Mouse (Mus musculus): Measurements from ENCODE around the gene Qrsl1. TPM values are rescaled to one million over a fixed set of nuclear protein-coding genes. Genes with fewer than 3 reads are reported as not detected.
A peak's percentile ranks its signal among the peaks of the same experiment; 100 is the strongest.

Qrsl1 gene
- total and polyA plus RNA-seq, 3 experiments = 41.8 to 49.5 (median 46.8) TPM

- TF ChIP-seq SIN3A (IDR thresholded peaks at IDR 0.05; ENCODE audit: low read length) (peak; percentile 86; the same call in 1 of the 2 replicates), PAX5 (IDR thresholded peaks at IDR 0.05; ENCODE audit: low read length) (no peak), USF1 (IDR thresholded peaks at IDR 0.05; ENCODE audit: low read depth, low read length) (no peak), ZC3H11A (IDR thresholded peaks at IDR 0.05; ENCODE audit: low read depth, low read length) (no peak), JUN (IDR thresholded peaks at IDR 0.05; ENCODE audit: insufficient read depth, low read depth, low read length) (no peak), E2F4 (IDR thresholded peaks at IDR 0.05; ENCODE audit: insufficient replicate concordance, low read depth, low read length) (no peak), SMC3 (IDR thresholded peaks at IDR 0.05; ENCODE audit: low read depth, low read length) (no peak), CTCF (conservative IDR thresholded peaks at IDR 0.05 in 1 of 2, IDR thresholded peaks at IDR 0.05 in 1 of 2; ENCODE audit: low read depth in 2 of 2, low read length in 2 of 2) (no peak), CHD1 (IDR thresholded peaks at IDR 0.05; ENCODE audit: low read depth, low read length) (peak; percentile 66), KAT2A (IDR thresholded peaks at IDR 0.05; ENCODE audit: insufficient replicate concordance, low read length) (no peak), ZNF384 (IDR thresholded peaks at IDR 0.05; ENCODE audit: low read depth, low read length) (peak; percentile 55; the same call in 1 of the 2 replicates), BHLHE40 (IDR thresholded peaks at IDR 0.05; ENCODE audit: low read depth, low read length) (no peak; the same call in none of the 2 replicates), EP300 (IDR thresholded peaks at IDR 0.05; ENCODE audit: low read length) (no peak; the same call in 1 of the 2 replicates), MAFK (IDR thresholded peaks at IDR 0.05; ENCODE audit: insufficient replicate concordance, low read length) (no peak), RCOR1 (conservative IDR thresholded peaks at IDR 0.05; ENCODE audit: low read depth, low read length) (0 out of 2 replicates have a peak, but pooled peaks have one; percentile 14), ZMIZ1 (IDR thresholded peaks at IDR 0.05; ENCODE audit: low read depth, low read length) (no peak), MEF2A (IDR thresholded peaks at IDR 0.05; ENCODE audit: borderline replicate concordance, low read depth, low read length) (peak; percentile 53; the same call in 1 of the 2 replicates), MAZ (IDR thresholded peaks at IDR 0.05; ENCODE audit: low read depth, low read length) (peak; percentile 20; the same call in 1 of the 2 replicates), ELF1 (IDR thresholded peaks at IDR 0.05; ENCODE audit: low read depth, low read length) (no peak), POLR2AphosphoS2 (IDR thresholded peaks at IDR 0.05; ENCODE audit: low read depth, low read length) (no peak), CHD2 (IDR thresholded peaks at IDR 0.05; ENCODE audit: low read length) (0 out of 2 replicates have a peak, but pooled peaks have one; percentile 21), ETS1 (conservative IDR thresholded peaks at IDR 0.05; ENCODE audit: low read depth, low read length) (0 out of 2 replicates have a peak, but pooled peaks have one; percentile 4), MYC (IDR thresholded peaks at IDR 0.05; ENCODE audit: low read depth, low read length) (peak; percentile 51; the same call in 1 of the 2 replicates), TCF12 (IDR thresholded peaks at IDR 0.05; ENCODE audit: low read depth, low read length) (peak; percentile 16; the same call in 1 of the 2 replicates), JUND (conservative IDR thresholded peaks at IDR 0.05; ENCODE audit: low read depth, low read length) (no peak), MAX (IDR thresholded peaks at IDR 0.05; ENCODE audit: low read length) (0 out of 2 replicates have a peak, but pooled peaks have one; percentile 39), UBTF (IDR thresholded peaks at IDR 0.05; ENCODE audit: low read depth, low read length) (peak; percentile 52; the same call in 1 of the 2 replicates), IRF4 (IDR thresholded peaks at IDR 0.05; ENCODE audit: low read depth, low read length) (no peak), USF2 (conservative IDR thresholded peaks at IDR 0.05; ENCODE audit: low read depth, low read length) (no peak), TBP (conservative IDR thresholded peaks at IDR 0.05; ENCODE audit: low read depth, low read length) (peak; percentile 43; the same call in 1 of the 2 replicates), ZKSCAN1 (IDR thresholded peaks at IDR 0.05; ENCODE audit: borderline replicate concordance, low read depth, low read length) (no peak), NELFE (IDR thresholded peaks at IDR 0.05; ENCODE audit: low read depth, low read length) (0 out of 2 replicates have a peak, but pooled peaks have one; percentile 45), POLR2A (IDR thresholded peaks at IDR 0.05; ENCODE audit: low read depth, low read length) (peak; percentile 59; the same call in 1 of the 2 replicates), MXI1 (IDR thresholded peaks at IDR 0.05; ENCODE audit: low read depth, low read length) (no peak), RAD21 (IDR thresholded peaks at IDR 0.05; ENCODE audit: low read depth, low read length) (no peak)
- DNase-seq (ENCODE audit: extremely low read depth) = peak; percentile 84
- Histone ChIP-seq H3K27ac (ENCODE audit: insufficient read depth, low read depth) (peak overlapping the region; percentile 93), H3K79me2 (replicated peaks; ENCODE audit: control insufficient read depth, extremely low read depth, insufficient read depth, poor library complexity, severe bottlenecking) (peaks cover 59% of the 10 kb centered on the region), H3K36me3 (replicated peaks in 1 of 2; ENCODE audit: control insufficient read depth in 1 of 2, insufficient read depth in 1 of 2, low read length in 1 of 2) (peaks cover 3 to 21% of the 10 kb centered on the region in 2 experiments), H3K9me3 (replicated peaks; ENCODE audit: low read length) (no peaks in the 10 kb centered on the region), H3K27me3 (replicated peaks) (no peaks in the 10 kb centered on the region), H3K4me2 (ENCODE audit: insufficient read depth, low read depth, poor library complexity, severe bottlenecking) (peak overlapping the region; percentile 9; the same call in 1 of the 2 replicates), H3K4me1 (ENCODE audit: control insufficient read depth in 1 of 2, insufficient read depth in 2 of 2) (peaks cover 17 to 53% of the 10 kb centered on the region in 2 experiments), H3K9ac (ENCODE audit: insufficient read depth, low read depth) (peak overlapping the region; percentile 95), H3K4me3 (replicated peaks in 1 of 3; ENCODE audit: low read depth in 2 of 3, low read length in 2 of 3, poor library complexity in 1 of 3) (peak overlapping the region; percentile 77 to 81 (median 79))
- in situ Hi-C loops (cut with MboI; ENCODE audit: low pct_ligation_motif_present, low pct_unique_long_range_greater_than_20kb, low sequenced_read_pairs) = no loop called here
- dilution Hi-C loops (cut with MboI; ENCODE audit: extremely low pct_ligation_motif_present, extremely low pct_unique_long_range_greater_than_20kb, low sequenced_read_pairs) = no loop called here
These were observed 518 bp downstream of the Qrsl1 start for GRCm38 (mm10) chr10:43900883-43901570.

Data from CH12.LX (cell line).